Mouse (Mus musculus) midbrain, postnatal 0 days (tissue): ENCODE data around the gene Klf1. TPM values are rescaled to one million over a fixed set of nuclear protein-coding genes. Genes with fewer than 3 reads are reported as not detected.
A peak's percentile ranks its signal among the peaks of the same experiment; 100 is the strongest.

Experiments
- ATAC-seq: fragments of 200-750 bp; cut with Nextera tagmentation; 2 replicates; pipeline ENCODE4 v1.8.0; 2017; ENCODE audit warnings: moderate number of reproducible peaks, mild to moderate bottlenecking, moderate TSS enrichment, moderate library complexity; ENCODE audit not compliant: low FRiP score
- DNase-seq: peaks from one replicate; pipeline ENCODE4 v3.0.0-alpha.2; 2015; ENCODE audit warnings: low spot score
- H3K27ac ChIP-seq: fragments of 300-500 bp; sonication (generic); 2 replicates; pipeline ENCODE4 v1.5.1; 2014; ENCODE audit warnings: low read depth, mild to moderate bottlenecking, low read length, mixed read lengths
- H3K27me3 ChIP-seq: fragments of 300-500 bp; sonication (generic); 2 replicates; pipeline ENCODE4 v1.6.1; 2014; ENCODE audit warnings: low read length, control low read depth, mixed read lengths; ENCODE audit not compliant: insufficient read depth
- H3K36me3 ChIP-seq: fragments of 300-500 bp; sonication (generic); 2 replicates; pipeline ENCODE4 v1.6.1; 2014; ENCODE audit warnings: low read length, control low read depth, mixed read lengths; ENCODE audit not compliant: insufficient read depth
- H3K4me1 ChIP-seq: fragments of 300-500 bp; sonication (generic); 2 replicates; pipeline ENCODE4 v1.6.1; 2014; ENCODE audit warnings: mild to moderate bottlenecking, control low read depth, antibody characterized with exemption, low read length, mixed read lengths; ENCODE audit not compliant: insufficient read depth
- H3K4me2 ChIP-seq: fragments of 300-500 bp; sonication (generic); 2 replicates; pipeline ENCODE4 v1.6.1; 2014; ENCODE audit warnings: low read depth, mild to moderate bottlenecking, low read length, mixed read lengths; ENCODE audit not compliant: poor library complexity, severe bottlenecking
- H3K4me3 ChIP-seq: fragments of 300-500 bp; sonication (generic); 2 replicates; pipeline ENCODE4 v1.5.1; 2014; ENCODE audit warnings: low read depth, mild to moderate bottlenecking, low read length, moderate library complexity
- H3K9ac ChIP-seq: fragments of 300-500 bp; sonication (generic); replicated peaks from 2 replicates; pipeline ENCODE4 v1.6.1; 2014; ENCODE audit warnings: mild to moderate bottlenecking, low read length, moderate library complexity, mixed read lengths; ENCODE audit not compliant: poor library complexity, severe bottlenecking
- H3K9me3 ChIP-seq: fragments of 300-500 bp; sonication (generic); 2 replicates; pipeline ENCODE4 v1.6.1; 2016; ENCODE audit warnings: low read length, control low read depth
- CTCF ChIP-seq: IDR thresholded peaks from 2 replicates; pipeline ENCODE4 v1.5.1; 2016; ENCODE audit warnings: antibody characterized with exemption, mild to moderate bottlenecking
- WGBS: fragments of 180-500 bp; shearing (Covaris S2); extraction: QIAGEN DNeasy Blood & Tissue Kit; methylation state at CpG from one replicate; pipeline ENCODE4 v1.1.7; 2014; 5-methylcytosine and 5-hydroxymethylcytosine counted together
- polyA plus RNA-seq: library from polyadenylated mRNA; unstranded; fragments of >200 nt; fragmentation: Nextera tagmentation; extraction: Ambion mirVana; gene quantifications from 2 replicates; pipeline ENCODE4 v1.2.1, GENCODE M21; 2015
- total RNA-seq: library from RNA; depleted of rRNA; stranded (reverse); fragments of >200 nt; gene quantifications from 2 replicates; pipeline ENCODE4 v1.2.3, GENCODE M21; 2014

Gene Klf1
- total and polyA plus RNA-seq, 2 experiments from 2014 or later, result 0.52 TPM; not detected in 1

- Histone ChIP-seq H3K27ac (no peak overlapping the region), H3K27me3 (no peaks in the 10 kb centered on the region), H3K4me3 (no peak overlapping the region), H3K4me1 (peaks cover 5% of the 10 kb centered on the region; the same call in 1 of the 2 replicates), H3K9me3 (no peaks in the 10 kb centered on the region), H3K9ac (no peak overlapping the region), H3K36me3 (peaks cover 32% of the 10 kb centered on the region), H3K4me2 (no peak overlapping the region)
- DNase-seq, result no peak
- no peak for ATAC-seq
- TF ChIP-seq CTCF, result no peak
- 97% methylated on average over 1 of the region's 1 CpGs for WGBS
Measured at GRCm38 (mm10) chr8:84889141-84889540, 12.6 kb upstream of the Klf1 start.

GRCm38 (mm10) chr8:84892993-84893708, 8.6 kb upstream of the Klf1 start:
- ATAC-seq, result 0 out of 2 replicates have a peak, but pooled peaks have one; percentile 16
- no peaks in the 10 kb centered on the region for H3K27me3 ChIP-seq
- peaks cover 9% of the 10 kb centered on the region for H3K36me3 ChIP-seq
- peak overlapping the region; percentile 68 for H3K9ac ChIP-seq
- H3K4me3 ChIP-seq, result peak overlapping the region; percentile 67
- H3K4me1 ChIP-seq, result peaks cover 5% of the 10 kb centered on the region; the same call in 1 of the 2 replicates
- H3K9me3 ChIP-seq, result no peaks in the 10 kb centered on the region
- TF ChIP-seq CTCF, result no peak
- peak overlapping the region; percentile 76 for H3K4me2 ChIP-seq
- 11% methylated on average over 31 of the region's 31 CpGs for WGBS
- DNase-seq, result no peak
- H3K27ac ChIP-seq, result peak overlapping the region; percentile 27; the same call in 1 of the 2 replicates

GRCm38 (mm10) chr8:84893709-84894134, 8.0 kb upstream of the Klf1 start, which contains the start of gene Gcdh:
Gene Gcdh (minus strand): TSS chr8:84893921.
- peaks cover 5% of the 10 kb centered on the region; the same call in 1 of the 2 replicates for H3K4me1 ChIP-seq
- WGBS, result 2% methylated on average over 11 of the region's 11 CpGs
- peaks cover 5% of the 10 kb centered on the region; the same call in 1 of the 2 replicates for H3K36me3 ChIP-seq
- TF ChIP-seq CTCF, result no peak; the same call in 1 of the 2 replicates
- peak within 1 kb of the TSS; percentile 68 for H3K9ac ChIP-seq
- H3K27ac ChIP-seq, result peak within 1 kb of the TSS; percentile 27; the same call in 1 of the 2 replicates
- H3K27me3 ChIP-seq, result no peaks in the 10 kb centered on the region
- ATAC-seq, result peak; percentile 96
- no peaks in the 10 kb centered on the region for H3K9me3 ChIP-seq
- H3K4me3 ChIP-seq, result peak within 1 kb of the TSS; percentile 67
- DNase-seq, result peak; percentile 98
- peak within 1 kb of the TSS; percentile 76 for H3K4me2 ChIP-seq

- no peak overlapping the region for H3K4me3 ChIP-seq
- no peak overlapping the region for H3K4me2 ChIP-seq
- DNase-seq (no peak), ATAC-seq (no peak)
- H3K4me1 ChIP-seq, result peaks cover 5% of the 10 kb centered on the region; the same call in 1 of the 2 replicates
- H3K27me3 ChIP-seq, result no peaks in the 10 kb centered on the region
- no peak overlapping the region for H3K27ac ChIP-seq
- H3K36me3 ChIP-seq, result no peaks in the 10 kb centered on the region; the same call in 1 of the 2 replicates
- H3K9me3 ChIP-seq, result no peaks in the 10 kb centered on the region
- no peak overlapping the region for H3K9ac ChIP-seq
- 87% methylated on average over 5 of the region's 5 CpGs for WGBS
- TF ChIP-seq CTCF, result no peak
Measured at GRCm38 (mm10) chr8:84895963-84896362, 5.8 kb upstream of the Klf1 start.

- ATAC-seq, result no peak
- Histone ChIP-seq H3K4me2 (no peak overlapping the region), H3K27me3 (no peaks in the 10 kb centered on the region; the same call in 1 of the 2 replicates), H3K4me3 (no peak overlapping the region), H3K9ac (no peak overlapping the region), H3K27ac (no peak overlapping the region), H3K36me3 (no peaks in the 10 kb centered on the region), H3K9me3 (no peaks in the 10 kb centered on the region), H3K4me1 (peaks cover 9% of the 10 kb centered on the region)
- 69% methylated on average over 4 of the region's 4 CpGs for WGBS
- TF ChIP-seq CTCF, result no peak
- no peak for DNase-seq
Measured at GRCm38 (mm10) chr8:84901071-84901470, 657 bp upstream of the Klf1 start.

- DNase-seq (no peak), ATAC-seq (0 out of 2 replicates have a peak, but pooled peaks have one; percentile 8)
- TF ChIP-seq CTCF, result no peak
- Histone ChIP-seq H3K27me3 (no peaks in the 10 kb centered on the region; the same call in 1 of the 2 replicates), H3K27ac (no peak overlapping the region), H3K4me2 (peak overlapping the region; percentile 95), H3K4me1 (peaks cover 9% of the 10 kb centered on the region), H3K9ac (peak overlapping the region; percentile 40), H3K36me3 (0 out of 2 replicates have a peak, but pooled peaks cover 4% of the 10 kb centered on the region), H3K4me3 (peak overlapping the region; percentile 48), H3K9me3 (no peaks in the 10 kb centered on the region)
- 6% methylated on average over 24 of the region's 24 CpGs for WGBS
Measured at GRCm38 (mm10) chr8:84902367-84902919, 715 bp downstream of the Klf1 start.
